In genomic region chr1:23762782-23763630, GRCm38 (mm10) we compare ENCODE assay signal across 7 mouse cellular contexts. TPM values are rescaled to one million over a fixed set of nuclear protein-coding genes. Genes with fewer than 3 reads are reported as not detected.
DNase-seq lines count a peak whose midpoint lies in the region; ATAC-seq and TF ChIP-seq lines count a peak whose summit lies in the region.

No protein-coding gene starts in this region.

- no peak overlapping the region for H3K27ac ChIP-seq in bone marrow macrophage, adult 2 months (ENCODE audit: insufficient read depth, low read depth, low read length)
- H3K27ac ChIP-seq in embryonic facial prominence, embryonic 15.5 days (replicated peaks) = no peak overlapping the region
- H3K27ac ChIP-seq in limb, embryonic 13.5 days = no peak overlapping the region
- H3K27ac ChIP-seq in midbrain, embryonic 16.5 days (ENCODE audit: low read length) = peak overlapping the region; percentile 80

- no peaks in the 10 kb centered on the region; the same call in 1 of the 2 replicates for H3K4me1 ChIP-seq in bone marrow macrophage, adult 2 months (ENCODE audit: control insufficient read depth, insufficient read depth, low read length)
- peaks cover 19% of the 10 kb centered on the region for H3K4me1 ChIP-seq in embryonic facial prominence, embryonic 15.5 days
- peaks cover 16% of the 10 kb centered on the region for H3K4me1 ChIP-seq in limb, embryonic 13.5 days
- H3K4me1 ChIP-seq in midbrain, embryonic 16.5 days (ENCODE audit: control insufficient read depth, insufficient read depth, low read length) = peaks cover 27% of the 10 kb centered on the region

- no peak for TF ChIP-seq POLR2A in bone marrow macrophage, adult 2 months (IDR thresholded peaks at IDR 0.05; ENCODE audit: borderline replicate concordance, low read depth, low read length)

- TF ChIP-seq CTCF in bone marrow macrophage, adult 2 months (IDR thresholded peaks at IDR 0.05; ENCODE audit: low read depth, low read length) = peak; percentile 60

- H3K36me3 ChIP-seq in embryonic facial prominence, embryonic 15.5 days = no peaks in the 10 kb centered on the region
- H3K36me3 ChIP-seq in limb, embryonic 13.5 days = no peaks in the 10 kb centered on the region
- no peaks in the 10 kb centered on the region for H3K36me3 ChIP-seq in midbrain, embryonic 16.5 days (ENCODE audit: control insufficient read depth, insufficient read depth, low read length)

- DNase-seq in heart, adult 9 months (ENCODE audit: low spot score in 2 of 2) = peak; percentile 53 to 72
- DNase-seq in kidney, adult 9 months = peak; percentile 94
- peak; percentile 63 to 82 for DNase-seq in spleen, postnatal 14 days (ENCODE audit: low spot score in 2 of 2)

- H3K9ac ChIP-seq in embryonic facial prominence, embryonic 15.5 days = no peak overlapping the region; the same call in 1 of the 2 replicates
- peak overlapping the region; percentile 66 for H3K9ac ChIP-seq in limb, embryonic 13.5 days
- H3K9ac ChIP-seq in midbrain, embryonic 16.5 days (ENCODE audit: low read depth, low read length) = peak overlapping the region; percentile 88

- ATAC-seq in embryonic facial prominence, embryonic 15.5 days (ENCODE audit: insufficient number of reproducible peaks, low FRiP score, low TSS enrichment, low read depth) = peak; percentile 72
- peak; percentile 87 for ATAC-seq in limb, embryonic 13.5 days (ENCODE audit: low FRiP score, low read depth)
- ATAC-seq in midbrain, embryonic 16.5 days = peak; percentile 94

- H3K9me3 ChIP-seq in embryonic facial prominence, embryonic 15.5 days (replicated peaks) = no peaks in the 10 kb centered on the region
- H3K9me3 ChIP-seq in limb, embryonic 13.5 days = no peaks in the 10 kb centered on the region
- H3K9me3 ChIP-seq in midbrain, embryonic 16.5 days (replicated peaks; ENCODE audit: control insufficient read depth, low read length, poor library complexity, severe bottlenecking) = no peaks in the 10 kb centered on the region

- H3K27me3 ChIP-seq in embryonic facial prominence, embryonic 15.5 days = peaks cover 51% of the 10 kb centered on the region
- H3K27me3 ChIP-seq in limb, embryonic 13.5 days = peaks cover 62% of the 10 kb centered on the region
- peaks cover 15% of the 10 kb centered on the region for H3K27me3 ChIP-seq in midbrain, embryonic 16.5 days (ENCODE audit: control insufficient read depth, insufficient read depth, low read depth, low read length)

- H3K4me3 ChIP-seq in bone marrow macrophage, adult 2 months (ENCODE audit: insufficient read depth, low read length) = peak overlapping the region; percentile 57
- H3K4me3 ChIP-seq in embryonic facial prominence, embryonic 15.5 days (replicated peaks) = peak overlapping the region; percentile 52
- peak overlapping the region; percentile 63 for H3K4me3 ChIP-seq in limb, embryonic 13.5 days
- peak overlapping the region; percentile 69 for H3K4me3 ChIP-seq in midbrain, embryonic 16.5 days (ENCODE audit: low read depth, low read length)

- H3K4me2 ChIP-seq in embryonic facial prominence, embryonic 15.5 days (replicated peaks) = peak overlapping the region; percentile 98
- peak overlapping the region; percentile 98 for H3K4me2 ChIP-seq in limb, embryonic 13.5 days (replicated peaks)
- H3K4me2 ChIP-seq in midbrain, embryonic 16.5 days (ENCODE audit: low read length) = peak overlapping the region; percentile 83

- WGBS in embryonic facial prominence, embryonic 15.5 days = 1% methylated on average over 65 of the region's 65 CpGs
- 3% methylated on average over 65 of the region's 65 CpGs for WGBS in limb, embryonic 13.5 days
- WGBS in midbrain, embryonic 16.5 days = under 1% methylated on average over 64 of the region's 65 CpGs

RNA-seq across cellular contexts. Expression of gene B3gat2, which starts 1.5 kb away (rescaled TPM):
- polyA plus RNA-seq in bone marrow macrophage, adult 2 months (2012; ENCODE audit: insufficient read depth, insufficient read length, missing spikeins) = not detected in 2 replicates
- polyA plus RNA-seq in embryonic facial prominence, embryonic 15.5 days (2015; fragmentation: Nextera tagmentation; extraction: Ambion mirVana) = 0.56 and 0.61 TPM in 2 replicates
- 0.92 and 0.96 TPM in 2 replicates for polyA plus RNA-seq in limb, embryonic 13.5 days (2015; fragmentation: Nextera tagmentation; extraction: Ambion mirVana)
- 16.3 and 20.2 TPM in 2 replicates for polyA plus RNA-seq in midbrain, embryonic 16.5 days (2015; fragmentation: Nextera tagmentation; extraction: Ambion mirVana)
